Mouse (Mus musculus) limb, embryonic 13.5 days (tissue): ENCODE results near the gene Csnk1g2. TPM values are rescaled to one million over a fixed set of nuclear protein-coding genes. Genes with fewer than 3 reads are reported as not detected.

Experiments
- ATAC-seq: fragments of 200-750 bp; cut with Nextera tagmentation; 2 replicates; pipeline ENCODE4 v1.8.0; 2017; ENCODE audit warnings: low read depth, moderate number of reproducible peaks, moderate TSS enrichment; ENCODE audit not compliant: low FRiP score
- H3K27ac ChIP-seq: fragments of 300-500 bp; sonication (generic); 2 replicates; pipeline ENCODE4 v1.5.1; 2015; ENCODE audit warnings: inconsistent platforms, mild to moderate bottlenecking, moderate library complexity
- H3K27me3 ChIP-seq: fragments of 300-500 bp; sonication (generic); 2 replicates; pipeline ENCODE4 v1.6.1; 2015; ENCODE audit warnings: mild to moderate bottlenecking, inconsistent platforms
- H3K36me3 ChIP-seq: fragments of 300-500 bp; sonication (generic); 2 replicates; pipeline ENCODE4 v1.6.1; 2015; ENCODE audit warnings: inconsistent platforms, mild to moderate bottlenecking, moderate library complexity
- H3K4me1 ChIP-seq: fragments of 300-500 bp; sonication (generic); 2 replicates; pipeline ENCODE4 v1.6.1; 2015; ENCODE audit warnings: inconsistent platforms
- H3K4me2 ChIP-seq: fragments of 300-500 bp; sonication (generic); replicated peaks from 2 replicates; pipeline ENCODE4 v1.6.1; 2015; ENCODE audit warnings: inconsistent platforms, mild to moderate bottlenecking, moderate library complexity
- H3K4me3 ChIP-seq: fragments of 300-500 bp; sonication (generic); 2 replicates; pipeline ENCODE4 v1.5.1; 2015; ENCODE audit warnings: moderate library complexity, mild to moderate bottlenecking, inconsistent platforms
- H3K9ac ChIP-seq: fragments of 300-500 bp; sonication (generic); 2 replicates; pipeline ENCODE4 v1.6.1; 2015; ENCODE audit warnings: mild to moderate bottlenecking, inconsistent platforms
- H3K9me3 ChIP-seq: fragments of 300-500 bp; sonication (generic); 2 replicates; pipeline ENCODE4 v1.6.1; 2016; ENCODE audit warnings: inconsistent platforms
- WGBS: fragments of 180-500 bp; shearing (Covaris S2); methylation state at CpG from one replicate; pipeline ENCODE4 v1.1.7; 2015; 5-methylcytosine and 5-hydroxymethylcytosine counted together
- polyA plus RNA-seq: library from polyadenylated mRNA; unstranded; fragments of >200 nt; fragmentation: Nextera tagmentation; extraction: Ambion mirVana; gene quantifications from 2 replicates; pipeline ENCODE4 v1.2.1, GENCODE M21; 2015

Gene Csnk1g2
- polyA plus RNA-seq, 1 experiment from 2014 or later = 159 TPM

- Histone ChIP-seq H3K9ac (peak overlapping the region; percentile 56), H3K27me3 (no peaks in the 10 kb centered on the region)
- 75% methylated on average over 11 of the region's 11 CpGs for WGBS
Measured at GRCm38 (mm10) chr10:80671936-80672690, 49.5 kb downstream of the Csnk1g2 start.

GRCm38 (mm10) chr10:80673690-80674089 is 51.1 kb downstream of the Csnk1g2 start:
- Histone ChIP-seq H3K9ac (peak overlapping the region; percentile 99), H3K27ac (peak overlapping the region; percentile 76), H3K4me3 (peak overlapping the region; percentile 98), H3K4me2 (peak overlapping the region; percentile 75), H3K36me3 (peaks cover 53% of the 10 kb centered on the region), H3K9me3 (no peaks in the 10 kb centered on the region), H3K27me3 (no peaks in the 10 kb centered on the region), H3K4me1 (peaks cover 50% of the 10 kb centered on the region)
- 54% methylated on average over 3 of the region's 3 CpGs for WGBS
- no peak for ATAC-seq

More at GRCm38 (mm10) chr10:80671936-80672690, 49.5 kb downstream of the Csnk1g2 start:
- Histone ChIP-seq H3K4me1 (peaks cover 34% of the 10 kb centered on the region), H3K4me2 (no peak overlapping the region), H3K36me3 (peaks cover 69% of the 10 kb centered on the region), H3K27ac (no peak overlapping the region), H3K4me3 (no peak overlapping the region), H3K9me3 (no peaks in the 10 kb centered on the region)
- ATAC-seq = no peak

- Histone ChIP-seq H3K4me1 (peaks cover 56% of the 10 kb centered on the region), H3K9ac (peak overlapping the region; percentile 99), H3K27ac (peak overlapping the region; percentile 84), H3K36me3 (peaks cover 48% of the 10 kb centered on the region), H3K9me3 (no peaks in the 10 kb centered on the region), H3K4me3 (peak overlapping the region; percentile 98), H3K4me2 (peak overlapping the region; percentile 75), H3K27me3 (no peaks in the 10 kb centered on the region)
- no peak for ATAC-seq
- WGBS = 57% methylated on average over 5 of the region's 5 CpGs
Measured at GRCm38 (mm10) chr10:80674161-80674711, 51.6 kb downstream of the Csnk1g2 start.

- peaks cover 41% of the 10 kb centered on the region for H3K36me3 ChIP-seq
- H3K9me3 ChIP-seq = no peaks in the 10 kb centered on the region
- peak overlapping the region; percentile 98 for H3K4me3 ChIP-seq
- H3K27me3 ChIP-seq = no peaks in the 10 kb centered on the region
- no peak for ATAC-seq
- peak overlapping the region; percentile 99 for H3K9ac ChIP-seq
- H3K4me2 ChIP-seq = peak overlapping the region; percentile 75
- peaks cover 62% of the 10 kb centered on the region for H3K4me1 ChIP-seq
- WGBS = 22% methylated on average over 6 of the region's 6 CpGs
- H3K27ac ChIP-seq = peak overlapping the region; percentile 84
Measured at GRCm38 (mm10) chr10:80674851-80675404, 52.3 kb downstream of the Csnk1g2 start.

GRCm38 (mm10) chr10:80675405-80676197 is 53.0 kb downstream of the Csnk1g2 start:
- H3K4me1 ChIP-seq = peaks cover 63% of the 10 kb centered on the region
- peak overlapping the region; percentile 84 for H3K27ac ChIP-seq
- H3K4me3 ChIP-seq = peak overlapping the region; percentile 98
- peak overlapping the region; percentile 99 for H3K9ac ChIP-seq
- H3K9me3 ChIP-seq = no peaks in the 10 kb centered on the region
- H3K36me3 ChIP-seq = peaks cover 34% of the 10 kb centered on the region
- H3K4me2 ChIP-seq = peak overlapping the region; percentile 75
- WGBS = under 1% methylated on average over 39 of the region's 54 CpGs
- H3K27me3 ChIP-seq = no peaks in the 10 kb centered on the region
- ATAC-seq = peak; percentile 9; the same call in 1 of the 2 replicates

GRCm38 (mm10) chr10:80676198-80676928 is 53.7 kb downstream of the Csnk1g2 start:
- H3K27me3 ChIP-seq = no peaks in the 10 kb centered on the region
- H3K36me3 ChIP-seq = peaks cover 27% of the 10 kb centered on the region
- ATAC-seq = peak; percentile 93
- peaks cover 63% of the 10 kb centered on the region for H3K4me1 ChIP-seq
- H3K9ac ChIP-seq = peak overlapping the region; percentile 99
- H3K4me3 ChIP-seq = peak overlapping the region; percentile 98
- 0% methylated on average over 63 of the region's 78 CpGs for WGBS
- H3K27ac ChIP-seq = peak overlapping the region; percentile 99
- no peaks in the 10 kb centered on the region for H3K9me3 ChIP-seq
- peak overlapping the region; percentile 83 for H3K4me2 ChIP-seq

GRCm38 (mm10) chr10:80677128-80677875 is 54.7 kb downstream of the Csnk1g2 start:
- peak overlapping the region; percentile 98 for H3K4me3 ChIP-seq
- H3K9ac ChIP-seq = peak overlapping the region; percentile 82
- ATAC-seq = no peak
- no peaks in the 10 kb centered on the region for H3K9me3 ChIP-seq
- peaks cover 17% of the 10 kb centered on the region; the same call in 1 of the 2 replicates for H3K36me3 ChIP-seq
- peaks cover 62% of the 10 kb centered on the region for H3K4me1 ChIP-seq
- peak overlapping the region; percentile 99 for H3K27ac ChIP-seq
- peak overlapping the region; percentile 83 for H3K4me2 ChIP-seq
- H3K27me3 ChIP-seq = no peaks in the 10 kb centered on the region
- 30% methylated on average over 9 of the region's 9 CpGs for WGBS

GRCm38 (mm10) chr10:80677942-80678436 is 55.4 kb downstream of the Csnk1g2 start, which contains the start of gene Mknk2:
Mknk2 (minus strand) TSS chr10:80678112.
- H3K27ac ChIP-seq = peak within 1 kb of the TSS; percentile 99
- H3K4me2 ChIP-seq = peak within 1 kb of the TSS; percentile 83
- 22% methylated on average over 8 of the region's 8 CpGs for WGBS
- peak within 1 kb of the TSS; percentile 82 for H3K9ac ChIP-seq
- H3K27me3 ChIP-seq = no peaks in the 10 kb centered on the region
- ATAC-seq = no peak
- no peaks in the 10 kb centered on the region for H3K9me3 ChIP-seq
- peaks cover 12% of the 10 kb centered on the region for H3K36me3 ChIP-seq
- H3K4me3 ChIP-seq = peak within 1 kb of the TSS; percentile 98
- peaks cover 55% of the 10 kb centered on the region for H3K4me1 ChIP-seq

- Histone ChIP-seq H3K9me3 (no peaks in the 10 kb centered on the region), H3K9ac (peak overlapping the region; percentile 82; the same call in 1 of the 2 replicates), H3K36me3 (peaks cover 14% of the 10 kb centered on the region), H3K4me3 (no peak overlapping the region), H3K4me1 (peaks cover 47% of the 10 kb centered on the region), H3K4me2 (peak overlapping the region; percentile 83), H3K27ac (peak overlapping the region; percentile 99), H3K27me3 (no peaks in the 10 kb centered on the region)
- 62% methylated on average over 9 of the region's 10 CpGs for WGBS
- ATAC-seq = no peak
Measured at GRCm38 (mm10) chr10:80678601-80679377, 56.2 kb downstream of the Csnk1g2 start.
